ENCODE assay signal across 8 mouse cellular contexts in genomic region chr4:148038600-148039253, GRCm38 (mm10). TPM values are rescaled to one million over a fixed set of nuclear protein-coding genes. Genes with fewer than 3 reads are reported as not detected.
DNase-seq lines count a peak whose midpoint lies in the region; ATAC-seq and TF ChIP-seq lines count a peak whose summit lies in the region.

Clcn6 (minus strand) TSS chr4:148038821.
Mthfr (plus strand) TSS chr4:148039077.

- in situ Hi-C loops in CH12.LX (cut with MboI; ENCODE audit: low pct_ligation_motif_present, low pct_unique_long_range_greater_than_20kb, low sequenced_read_pairs) = no loop called here

- no peak for TF ChIP-seq CTCF in CH12.LX (conservative IDR thresholded peaks at IDR 0.05 in 1 of 2, IDR thresholded peaks at IDR 0.05 in 1 of 2; ENCODE audit: low read depth in 2 of 2, low read length in 2 of 2)

- no peak for TF ChIP-seq EP300 in CH12.LX (IDR thresholded peaks at IDR 0.05; ENCODE audit: low read length)

- H3K9ac ChIP-seq in CH12.LX (ENCODE audit: insufficient read depth, low read depth) = peak within 1 kb of the TSS; percentile 90
- peak within 1 kb of the TSS; percentile 78 for H3K9ac ChIP-seq in forebrain, embryonic 11.5 days (ENCODE audit: low read length)
- H3K9ac ChIP-seq in heart, embryonic 16.5 days (ENCODE audit: low read length) = peak within 1 kb of the TSS; percentile 82
- peak within 1 kb of the TSS; percentile 82 for H3K9ac ChIP-seq in liver, embryonic 15.5 days
- H3K9ac ChIP-seq in neural tube, embryonic 12.5 days = peak within 1 kb of the TSS; percentile 76

- TF ChIP-seq RAD21 in CH12.LX (IDR thresholded peaks at IDR 0.05; ENCODE audit: low read depth, low read length) = no peak

- peak; percentile 97 for ATAC-seq in forebrain, embryonic 11.5 days (replicated peaks; ENCODE audit: low FRiP score)
- ATAC-seq in heart, embryonic 16.5 days (replicated peaks; ENCODE audit: extremely low read depth, insufficient read depth, low FRiP score) = peak; percentile 93
- ATAC-seq in liver, embryonic 15.5 days (ENCODE audit: insufficient read depth) = peak; percentile 91
- ATAC-seq in neural tube, embryonic 12.5 days (ENCODE audit: low FRiP score, low read depth) = peak; percentile 94

- peaks cover 21 to 40% of the 10 kb centered on the region in 2 experiments for H3K36me3 ChIP-seq in CH12.LX (replicated peaks in 1 of 2; ENCODE audit: control insufficient read depth in 1 of 2, insufficient read depth in 1 of 2, low read length in 1 of 2)
- no peaks in the 10 kb centered on the region; the same call in 1 of the 2 replicates for H3K36me3 ChIP-seq in forebrain, embryonic 11.5 days (ENCODE audit: control insufficient read depth, insufficient read depth, low read length)
- peaks cover 3% of the 10 kb centered on the region; the same call in 1 of the 2 replicates for H3K36me3 ChIP-seq in heart, embryonic 16.5 days (ENCODE audit: control insufficient read depth, insufficient read depth)
- H3K36me3 ChIP-seq in liver, embryonic 15.5 days (replicated peaks) = peaks cover 16% of the 10 kb centered on the region
- H3K36me3 ChIP-seq in neural tube, embryonic 12.5 days = peaks cover 27% of the 10 kb centered on the region

- H3K79me2 ChIP-seq in CH12.LX (replicated peaks; ENCODE audit: control insufficient read depth, extremely low read depth, insufficient read depth, poor library complexity, severe bottlenecking) = 0 out of 2 replicates have a peak, but pooled peaks cover 6% of the 10 kb centered on the region

- H3K27me3 ChIP-seq in CH12.LX (replicated peaks) = no peaks in the 10 kb centered on the region
- H3K27me3 ChIP-seq in forebrain, embryonic 11.5 days (ENCODE audit: control insufficient read depth, insufficient read depth, low read length) = no peaks in the 10 kb centered on the region
- no peaks in the 10 kb centered on the region for H3K27me3 ChIP-seq in heart, embryonic 16.5 days (ENCODE audit: control insufficient read depth, insufficient read depth, low read length)
- no peaks in the 10 kb centered on the region for H3K27me3 ChIP-seq in liver, embryonic 15.5 days
- H3K27me3 ChIP-seq in neural tube, embryonic 12.5 days (replicated peaks) = no peaks in the 10 kb centered on the region

- dilution Hi-C loops in CH12.LX (cut with MboI; ENCODE audit: extremely low pct_ligation_motif_present, extremely low pct_unique_long_range_greater_than_20kb, low sequenced_read_pairs) = no loop called here

- H3K4me2 ChIP-seq in CH12.LX (ENCODE audit: insufficient read depth, low read depth, poor library complexity, severe bottlenecking) = peak within 1 kb of the TSS; percentile 62
- peak within 1 kb of the TSS; percentile 67 for H3K4me2 ChIP-seq in forebrain, embryonic 11.5 days (ENCODE audit: low read depth, low read length, severe bottlenecking)
- peak within 1 kb of the TSS; percentile 88 for H3K4me2 ChIP-seq in heart, embryonic 16.5 days (ENCODE audit: low read depth, low read length)
- peak within 1 kb of the TSS; percentile 88 for H3K4me2 ChIP-seq in liver, embryonic 15.5 days
- H3K4me2 ChIP-seq in neural tube, embryonic 12.5 days (replicated peaks) = peak within 1 kb of the TSS; percentile 89

- H3K4me1 ChIP-seq in CH12.LX (ENCODE audit: control insufficient read depth in 1 of 2, insufficient read depth in 2 of 2) = peaks cover 12 to 56% of the 10 kb centered on the region in 2 experiments
- H3K4me1 ChIP-seq in forebrain, embryonic 11.5 days (replicated peaks; ENCODE audit: control insufficient read depth, insufficient read depth, low read length) = peaks cover 13% of the 10 kb centered on the region
- H3K4me1 ChIP-seq in heart, embryonic 16.5 days (ENCODE audit: control insufficient read depth, insufficient read depth, low read length) = peaks cover 30% of the 10 kb centered on the region
- H3K4me1 ChIP-seq in liver, embryonic 15.5 days (replicated peaks) = peaks cover 57% of the 10 kb centered on the region
- peaks cover 49% of the 10 kb centered on the region for H3K4me1 ChIP-seq in neural tube, embryonic 12.5 days

- peak within 1 kb of the TSS; percentile 84 to 90 (median 87) for H3K4me3 ChIP-seq in CH12.LX (replicated peaks in 1 of 3; ENCODE audit: low read depth in 2 of 3, low read length in 2 of 3, poor library complexity in 1 of 3)
- H3K4me3 ChIP-seq in forebrain, embryonic 11.5 days (ENCODE audit: low read depth, low read length) = peak within 1 kb of the TSS; percentile 89
- H3K4me3 ChIP-seq in heart, embryonic 16.5 days (ENCODE audit: low read length) = peak within 1 kb of the TSS; percentile 84
- peak within 1 kb of the TSS; percentile 85 for H3K4me3 ChIP-seq in liver, embryonic 15.5 days (replicated peaks)
- peak within 1 kb of the TSS; percentile 87 for H3K4me3 ChIP-seq in neural tube, embryonic 12.5 days

- WGBS in forebrain, embryonic 11.5 days = under 1% methylated on average over 54 of the region's 54 CpGs
- WGBS in heart, embryonic 16.5 days = under 1% methylated on average over 54 of the region's 54 CpGs
- under 1% methylated on average over 54 of the region's 54 CpGs for WGBS in liver, embryonic 15.5 days (ENCODE audit: insufficient replicate concordance)
- WGBS in neural tube, embryonic 12.5 days = under 1% methylated on average over 50 of the region's 54 CpGs

- peak; percentile 98 for DNase-seq in CH12.LX (ENCODE audit: extremely low read depth)
- DNase-seq in c-Kit-positive CD71-positive TER-119-negative erythroid progenitor cells, embryonic 14.5 days (ENCODE audit: low read depth) = peak; percentile 98
- DNase-seq in forebrain, embryonic 11.5 days (ENCODE audit: low spot score) = peak; percentile 100
- DNase-seq in kidney, postnatal 36 days = peak; percentile 99
- peak; percentile 98 for DNase-seq in telencephalon, adult 2 months (ENCODE audit: low read depth, low spot score)

- no peaks in the 10 kb centered on the region for H3K9me3 ChIP-seq in CH12.LX (replicated peaks; ENCODE audit: low read length)
- no peaks in the 10 kb centered on the region for H3K9me3 ChIP-seq in forebrain, embryonic 11.5 days (ENCODE audit: control insufficient read depth, low read length)
- no peaks in the 10 kb centered on the region for H3K9me3 ChIP-seq in heart, embryonic 16.5 days (replicated peaks; ENCODE audit: control insufficient read depth, low read length)
- no peaks in the 10 kb centered on the region for H3K9me3 ChIP-seq in liver, embryonic 15.5 days (replicated peaks)
- no peaks in the 10 kb centered on the region for H3K9me3 ChIP-seq in neural tube, embryonic 12.5 days

- H3K27ac ChIP-seq in CH12.LX (ENCODE audit: insufficient read depth, low read depth) = peak within 1 kb of the TSS; percentile 87
- H3K27ac ChIP-seq in forebrain, embryonic 11.5 days (ENCODE audit: low read depth, low read length) = peak within 1 kb of the TSS; percentile 50; the same call in 1 of the 2 replicates
- H3K27ac ChIP-seq in heart, embryonic 16.5 days (ENCODE audit: low read length) = peak within 1 kb of the TSS; percentile 87
- H3K27ac ChIP-seq in liver, embryonic 15.5 days (replicated peaks) = peak within 1 kb of the TSS; percentile 96
- peak within 1 kb of the TSS; percentile 77 for H3K27ac ChIP-seq in neural tube, embryonic 12.5 days

- TF ChIP-seq POLR2A in CH12.LX (IDR thresholded peaks at IDR 0.05; ENCODE audit: low read depth, low read length) = peak; percentile 75

TF ChIP-seq in CH12.LX, 34 proteins besides CTCF, POLR2A, EP300 and RAD21 (continues in another document):
- TF ChIP-seq ZC3H11A (IDR thresholded peaks at IDR 0.05; ENCODE audit: low read depth, low read length) (no peak), MAZ (IDR thresholded peaks at IDR 0.05; ENCODE audit: low read depth, low read length) (peak; percentile 84), MEF2A (IDR thresholded peaks at IDR 0.05; ENCODE audit: borderline replicate concordance, low read depth, low read length) (no peak; the same call in none of the 2 replicates), IRF4 (IDR thresholded peaks at IDR 0.05; ENCODE audit: low read depth, low read length) (no peak; the same call in 1 of the 2 replicates), HCFC1 (IDR thresholded peaks at IDR 0.05; ENCODE audit: low read depth, low read length) (peak; percentile 86), GABPA (IDR thresholded peaks at IDR 0.05; ENCODE audit: insufficient replicate concordance, low read depth, low read length) (no peak), MYC (IDR thresholded peaks at IDR 0.05; ENCODE audit: low read depth, low read length) (no peak), CHD1 (IDR thresholded peaks at IDR 0.05; ENCODE audit: low read depth, low read length) (no peak), USF1 (IDR thresholded peaks at IDR 0.05; ENCODE audit: low read depth, low read length) (peak; percentile 99), UBTF (IDR thresholded peaks at IDR 0.05; ENCODE audit: low read depth, low read length) (no peak), BHLHE40 (IDR thresholded peaks at IDR 0.05; ENCODE audit: low read depth, low read length) (peak; percentile 99), KAT2A (IDR thresholded peaks at IDR 0.05; ENCODE audit: insufficient replicate concordance, low read length) (peak; percentile 72; the same call in 1 of the 2 replicates), CHD2 (IDR thresholded peaks at IDR 0.05; ENCODE audit: low read length) (no peak), PAX5 (IDR thresholded peaks at IDR 0.05; ENCODE audit: low read length) (no peak), ZMIZ1 (IDR thresholded peaks at IDR 0.05; ENCODE audit: low read depth, low read length) (0 out of 2 replicates have a peak, but pooled peaks have one; percentile 53), SMC3 (IDR thresholded peaks at IDR 0.05; ENCODE audit: low read depth, low read length) (no peak), TCF12 (IDR thresholded peaks at IDR 0.05; ENCODE audit: low read depth, low read length) (no peak; the same call in 1 of the 2 replicates)

RNA-seq across cellular contexts. Expression of gene Clcn6, which starts in this region (rescaled TPM):
- total RNA-seq in CH12.LX (2012; rRNA removed) (5.5 and 5.7 TPM in 2 replicates), CH12.LX (2014; rRNA removed) (3.7 and 4.8 TPM in 2 replicates)
- 9.2 and 10.6 TPM in 2 replicates for polyA plus RNA-seq in CH12.LX (2012; ENCODE audit: insufficient read length, low read depth)
- 14.6 and 15.5 TPM in 2 replicates for polyA plus RNA-seq in forebrain, embryonic 11.5 days (2014; fragmentation: Nextera tagmentation; extraction: Ambion mirVana)
- polyA plus RNA-seq in heart, embryonic 16.5 days (2015; fragmentation: Nextera tagmentation; extraction: Ambion mirVana) = 6.8 and 7.1 TPM in 2 replicates
- polyA plus RNA-seq in liver, embryonic 15.5 days (2015; fragmentation: Nextera tagmentation; extraction: Ambion mirVana) = 1.5 and 1.6 TPM in 2 replicates
- polyA plus RNA-seq in neural tube, embryonic 12.5 days (2016; fragmentation: Nextera tagmentation; extraction: Ambion mirVana) = 26.6 and 29.1 TPM in 2 replicates

RNA-seq across cellular contexts. Expression of gene Mthfr, which starts in this region (rescaled TPM):
- total RNA-seq in CH12.LX (2012; rRNA removed) (14.4 and 17.0 TPM in 2 replicates), CH12.LX (2014; rRNA removed) (15.3 and 16.1 TPM in 2 replicates)
- polyA plus RNA-seq in CH12.LX (2012; ENCODE audit: insufficient read length, low read depth) = 15.4 and 16.3 TPM in 2 replicates
- polyA plus RNA-seq in forebrain, embryonic 11.5 days (2014; fragmentation: Nextera tagmentation; extraction: Ambion mirVana) = 25.5 and 27.6 TPM in 2 replicates
- polyA plus RNA-seq in heart, embryonic 16.5 days (2015; fragmentation: Nextera tagmentation; extraction: Ambion mirVana) = 11.7 and 13.9 TPM in 2 replicates
- polyA plus RNA-seq in liver, embryonic 15.5 days (2015; fragmentation: Nextera tagmentation; extraction: Ambion mirVana) = 9.8 and 10.0 TPM in 2 replicates
- 27.8 and 30.7 TPM in 2 replicates for polyA plus RNA-seq in neural tube, embryonic 12.5 days (2016; fragmentation: Nextera tagmentation; extraction: Ambion mirVana)

Comparison
In these comparisons a context has a peak if more than half of its experiments do, and no peak if none do; other contexts are left out.
1. Peak in every context shown above with its lines: DNase-seq, ATAC-seq, H3K4me3 ChIP-seq and H3K27ac ChIP-seq.